Mouse (Mus musculus): ENCODE measurements at regions not wholly inside any gene's neighbourhood (a gene's known extent, or its start where the extent isn't known, plus 50 kb on each side); places are given as distances from the start of the nearest gene placed in this dataset.

DNA sequence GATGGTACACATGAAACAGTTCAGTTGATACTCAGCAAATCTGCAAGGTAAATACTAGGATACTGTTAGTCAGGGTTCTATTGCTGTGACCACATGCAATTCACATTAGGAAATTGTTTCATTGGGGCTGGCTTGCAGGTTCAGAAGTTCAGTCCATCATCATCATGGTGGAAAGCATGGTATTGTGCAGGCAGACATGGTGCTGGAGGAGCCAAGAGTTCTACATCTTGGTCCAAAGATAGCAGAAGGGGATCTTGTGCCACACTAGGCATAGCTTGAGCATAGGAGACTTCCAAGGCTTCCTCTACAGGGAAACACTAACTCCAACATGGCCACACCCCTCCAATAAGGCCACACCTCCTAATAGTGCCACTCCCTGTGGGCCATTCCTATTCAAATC, 99.1 kb downstream of the Ier5 start:
- in situ Hi-C loops (cut with MboI; ENCODE audit: low sequenced_read_pairs), result loop anchor here (5.0 to 25.0 kb wide), 2 partner anchors 213 to 713 kb away; no protein-coding TSS in a partner anchor

DNA sequence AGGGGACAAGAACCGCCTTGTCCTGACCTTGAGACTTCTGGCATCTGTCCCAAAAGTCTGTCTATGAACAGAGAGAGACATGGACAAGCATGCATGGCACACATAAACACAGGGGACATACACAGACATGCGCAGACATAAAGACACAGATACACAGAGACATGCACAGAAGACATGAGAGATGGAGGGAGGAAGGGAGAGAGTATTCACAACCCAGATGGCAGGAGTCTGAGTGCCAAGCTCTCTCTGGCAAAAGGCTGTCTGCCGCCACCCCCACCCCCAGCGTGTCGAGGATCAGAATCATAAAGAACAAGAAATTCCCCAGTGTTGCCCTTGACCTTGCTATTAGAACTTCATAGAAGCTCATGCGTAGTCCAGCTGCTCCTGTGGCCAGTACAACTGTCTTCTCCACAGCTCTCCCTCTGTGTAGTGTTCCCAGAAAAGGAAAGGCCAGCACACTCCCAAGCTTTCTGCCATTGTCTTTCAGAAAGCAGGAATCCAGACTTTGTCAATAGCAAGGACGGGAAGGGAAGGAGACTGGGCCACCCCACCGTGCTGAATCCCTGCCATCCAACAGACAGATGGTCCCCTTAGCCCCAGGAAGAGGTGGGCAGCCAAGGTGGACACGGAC, 99.8 kb downstream of the Ier5 start:
- in situ Hi-C loops (cut with MboI; ENCODE audit: low sequenced_read_pairs), result loop anchor here (5.0 to 25.0 kb wide), 2 partner anchors 212 to 712 kb away; no protein-coding TSS in a partner anchor

DNA sequence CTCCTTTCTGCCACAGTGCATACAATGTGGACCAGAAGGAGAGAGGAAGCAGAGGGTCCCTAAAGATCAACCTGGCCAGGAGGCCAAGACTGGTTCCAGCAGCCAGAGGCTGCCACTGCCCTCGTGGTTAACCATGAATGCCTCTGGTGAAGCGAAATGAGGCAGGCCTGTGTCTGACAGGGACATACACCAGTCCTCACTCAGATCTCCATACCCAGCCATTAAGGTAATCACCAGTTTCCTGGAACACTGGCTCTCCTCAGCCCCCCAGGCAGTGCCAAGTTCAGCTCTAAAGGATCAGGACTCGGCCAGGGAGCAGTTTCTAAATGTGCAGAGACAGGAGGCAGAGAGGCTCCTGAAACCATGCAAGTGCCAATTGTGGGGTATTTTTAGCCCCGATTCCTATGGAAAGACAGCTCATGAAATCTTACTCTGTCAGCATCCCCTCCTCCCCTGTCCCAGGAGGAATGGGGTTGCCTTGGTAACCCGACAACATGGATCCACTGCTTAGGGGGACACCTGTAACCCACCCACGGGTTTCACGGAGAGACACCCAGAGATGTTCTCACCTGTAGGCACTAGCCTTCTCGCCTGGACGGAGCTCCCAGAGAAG, 103.6 kb downstream of the Ier5 start:
- in situ Hi-C loops (cut with MboI; ENCODE audit: low sequenced_read_pairs), result no loop called here

DNA sequence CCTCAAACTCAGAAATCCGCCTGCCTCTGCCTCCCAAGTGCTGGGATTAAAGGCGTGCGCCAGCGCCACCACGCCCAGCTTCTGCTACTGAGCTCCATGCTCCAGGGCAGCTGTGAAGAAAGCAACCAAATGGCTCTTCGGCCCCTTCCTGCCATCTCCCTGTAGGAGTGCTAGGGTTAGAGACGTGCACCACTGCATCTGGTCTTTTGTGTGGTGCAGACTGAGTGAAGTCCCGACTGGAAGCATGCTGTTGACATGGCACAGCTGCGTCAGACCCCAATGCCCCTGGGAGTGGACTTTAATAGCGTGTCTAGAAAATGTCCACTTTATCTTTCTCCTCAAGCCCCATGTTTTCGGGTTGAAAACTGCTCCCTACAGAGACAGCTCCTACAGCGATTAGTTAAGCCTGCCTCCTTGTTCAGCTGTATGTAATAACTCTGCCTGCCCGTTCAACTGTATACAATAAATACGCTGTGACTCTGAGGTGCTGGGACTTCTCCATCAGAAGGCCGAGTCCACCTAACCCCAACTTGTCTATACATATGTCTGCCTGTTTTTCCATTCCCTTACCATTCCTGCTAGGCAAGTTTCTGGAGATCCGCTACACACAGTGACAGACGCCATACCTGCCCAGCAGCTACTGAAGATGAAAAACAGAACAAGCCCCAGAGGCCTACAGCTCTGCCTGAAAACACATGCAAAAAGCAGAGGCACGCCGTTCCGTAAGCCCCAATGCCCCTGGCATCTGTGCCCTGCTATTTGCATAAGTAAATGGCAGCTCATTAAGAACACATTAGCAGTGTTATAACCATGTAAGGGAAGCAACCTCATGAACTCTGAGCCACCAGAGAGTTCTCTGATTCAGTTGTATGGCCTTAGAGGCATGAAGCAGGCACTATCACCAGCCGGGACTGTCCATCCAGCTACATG, 105.2 kb downstream of the Ier5 start:
- in situ Hi-C loops (cut with MboI; ENCODE audit: low sequenced_read_pairs), result no loop called here

DNA sequence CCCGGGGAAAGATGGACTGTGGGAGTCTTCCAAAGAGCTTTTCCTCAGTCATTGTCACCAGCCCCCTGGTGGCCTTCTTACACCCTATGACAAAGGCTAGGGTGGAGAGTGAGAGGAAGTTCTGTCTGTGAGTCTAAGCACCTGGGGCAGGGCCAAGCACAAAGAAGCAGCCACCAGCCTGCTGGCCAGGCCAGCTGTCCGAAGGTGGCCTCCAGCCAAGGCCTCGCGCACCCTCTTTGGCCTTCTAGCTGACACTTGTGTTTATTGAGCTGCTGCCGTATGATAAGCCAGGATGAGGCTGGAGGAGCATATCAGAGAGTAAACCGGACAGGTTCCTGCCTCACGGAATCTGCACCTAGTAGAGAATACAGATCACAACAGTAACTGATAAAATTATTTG, 99.0 kb upstream of the Cacna1e start:
- in situ Hi-C loops (cut with MboI; ENCODE audit: low sequenced_read_pairs), result no loop called here

DNA sequence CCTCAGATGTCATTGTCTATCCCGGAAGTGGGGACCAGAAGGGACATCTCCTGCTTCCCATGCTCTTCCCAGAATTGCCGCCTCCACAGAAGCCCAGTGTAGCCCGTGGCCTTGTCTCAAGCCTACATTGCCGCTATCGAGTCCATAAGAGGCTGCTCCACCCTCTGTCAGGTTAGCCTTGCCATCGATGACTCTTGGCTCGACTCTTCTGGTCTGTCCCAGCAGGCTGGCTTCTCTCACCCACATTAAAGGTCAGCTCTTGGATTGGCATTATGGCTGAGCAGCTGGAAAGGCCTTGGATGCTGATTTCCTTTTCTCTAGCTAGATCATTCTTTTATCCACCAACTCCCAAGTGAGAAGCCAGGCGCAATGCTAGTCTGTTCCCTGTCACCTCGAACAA, 98.5 kb upstream of the Cacna1e start:
- in situ Hi-C loops (cut with MboI; ENCODE audit: low sequenced_read_pairs), result no loop called here

DNA sequence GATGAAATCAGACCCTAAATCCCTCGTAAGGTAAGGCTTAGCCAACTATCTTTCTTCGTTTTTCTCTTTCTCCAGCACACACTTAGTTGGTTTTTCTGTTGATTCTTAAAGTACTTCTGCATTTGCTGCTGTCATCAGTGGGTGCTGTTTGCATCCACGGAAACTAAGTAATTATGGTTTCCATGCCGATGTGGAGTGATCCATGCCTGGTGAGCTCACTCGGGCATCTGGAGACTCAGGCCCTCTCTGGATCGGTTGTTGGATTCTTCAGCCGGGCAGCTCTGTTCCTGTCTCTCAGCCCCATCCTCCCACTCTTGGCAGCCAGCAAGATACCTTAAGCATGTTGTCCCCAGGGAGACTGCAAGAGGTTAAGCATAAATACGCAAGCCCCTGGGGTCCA, 97.4 kb upstream of the Cacna1e start:
- in situ Hi-C loops (cut with MboI; ENCODE audit: low sequenced_read_pairs), result no loop called here

DNA sequence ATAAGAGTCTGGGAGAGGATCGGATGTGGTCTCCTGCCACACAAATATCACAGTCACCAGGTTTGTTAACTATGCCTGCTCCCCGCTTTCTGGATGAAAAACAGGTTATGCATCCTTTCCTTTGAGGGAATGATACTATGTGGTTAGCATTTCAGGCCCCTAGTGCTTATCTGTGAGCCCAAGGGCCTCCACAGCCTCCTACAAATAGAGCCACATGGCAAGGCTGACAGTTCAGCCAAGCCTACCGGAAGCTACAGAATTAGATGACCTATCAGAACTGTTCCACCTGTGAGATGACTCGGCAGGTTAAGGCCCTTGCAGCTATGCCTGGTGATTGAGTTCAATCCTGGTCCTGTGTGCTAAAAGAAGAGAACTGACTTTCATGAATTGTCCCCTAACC, 91.4 kb upstream of the Cacna1e start:
- in situ Hi-C loops (cut with MboI; ENCODE audit: low sequenced_read_pairs), result no loop called here

DNA sequence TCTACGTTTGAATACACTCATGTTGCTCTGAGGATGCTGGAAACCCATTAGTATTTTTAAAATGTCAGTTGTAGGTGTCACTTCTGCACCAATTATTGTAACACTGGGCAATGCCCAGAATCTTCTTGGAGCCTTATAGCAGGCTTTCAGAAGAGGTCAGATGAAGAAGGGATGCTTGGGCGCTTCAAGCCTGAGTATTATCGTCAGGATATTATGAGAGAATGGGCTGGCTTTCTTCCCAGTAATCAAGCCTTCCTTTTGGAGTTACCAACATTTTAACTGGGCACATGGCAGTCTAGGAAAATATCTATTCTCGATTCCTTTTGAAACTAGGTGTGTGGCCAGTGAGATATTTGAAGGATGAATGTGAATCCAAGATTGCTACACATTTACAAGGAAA, 77.0 kb upstream of the Cacna1e start:
- in situ Hi-C loops (cut with MboI; ENCODE audit: low sequenced_read_pairs), result no loop called here

DNA sequence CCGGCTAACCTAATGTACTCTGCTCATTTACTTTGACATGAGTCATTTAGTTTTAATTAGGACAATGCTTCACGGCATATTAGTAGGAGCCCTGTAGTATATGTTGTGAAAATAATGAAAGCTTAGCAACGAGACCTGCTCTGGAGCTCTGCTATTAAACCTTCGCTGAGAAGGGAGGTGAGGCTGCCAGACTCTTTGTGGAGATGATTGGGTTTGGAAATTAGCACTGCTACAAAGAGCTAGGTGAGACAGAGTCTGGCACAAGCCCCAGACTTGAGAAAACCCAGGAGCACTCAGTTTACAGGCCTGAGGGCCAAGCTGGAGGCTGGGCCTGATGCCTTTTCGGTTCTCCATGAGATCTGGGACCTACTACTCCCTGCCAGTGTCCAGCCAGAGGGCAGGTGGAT, 72.3 kb upstream of the Cacna1e start:
- in situ Hi-C loops (cut with MboI; ENCODE audit: low sequenced_read_pairs), result no loop called here

DNA sequence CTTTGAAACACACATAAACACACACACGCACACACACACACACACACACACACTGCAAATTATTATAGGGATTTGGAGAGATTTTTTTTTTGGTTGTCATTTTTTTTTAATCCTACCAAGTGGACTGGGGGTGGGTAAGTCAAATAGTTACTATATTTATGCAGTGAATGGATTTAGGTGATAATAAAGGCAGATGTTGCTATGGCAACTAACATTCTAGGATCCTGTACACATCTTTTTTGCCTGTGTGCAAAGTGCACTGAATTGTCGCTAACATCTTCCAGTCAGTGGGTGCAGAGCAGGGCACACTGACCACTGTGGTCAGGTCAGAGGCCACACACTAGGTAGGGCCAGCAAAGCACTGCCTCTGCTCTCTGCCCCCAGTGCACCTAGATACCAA, 68.4 kb upstream of the Cacna1e start:
- in situ Hi-C loops (cut with MboI; ENCODE audit: low sequenced_read_pairs), result no loop called here
